Mouse (Mus musculus): ENCODE results near the gene Lsm14b.

DNA sequence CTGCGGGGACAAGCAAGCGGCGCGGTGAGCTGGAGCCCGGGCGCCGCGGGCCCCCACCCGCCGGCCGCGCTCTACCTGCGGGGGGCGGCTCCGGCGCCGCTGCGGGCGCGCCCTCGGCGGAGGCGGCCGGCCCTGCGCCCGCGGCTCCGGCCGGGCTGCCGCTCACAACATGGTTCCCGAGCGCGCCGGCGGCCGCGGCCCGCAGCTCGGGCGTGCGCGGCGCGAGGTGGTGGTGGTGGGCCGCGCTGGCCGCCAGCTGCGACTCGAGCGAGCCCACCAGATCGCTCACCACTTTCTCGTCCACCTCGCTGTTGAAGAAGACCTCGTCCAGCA lies 48.5 kb upstream of the Lsm14b start:
- no peak for TF ChIP-seq CTCF (IDR thresholded peaks at IDR 0.05; ENCODE audit: insufficient read depth, low read length)
- no peak; the same call in 1 of the 2 replicates for TF ChIP-seq POLR2A (IDR thresholded peaks at IDR 0.05; ENCODE audit: borderline replicate concordance, extremely low read depth, low read depth, low read length)

All from lung, adult 2 months (tissue).